Mouse (Mus musculus) hindbrain, embryonic 14.5 days (tissue): ENCODE data around the gene Fgr. TPM values are rescaled to one million over a fixed set of nuclear protein-coding genes. Genes with fewer than 3 reads are reported as not detected.
A peak's percentile ranks its signal among the peaks of the same experiment; 100 is the strongest.

ENCODE experiments used
- ATAC-seq: fragments of 200-750 bp; cut with Nextera tagmentation; 2 replicates; pipeline ENCODE4 v1.8.0; 2017; ENCODE audit warnings: moderate number of reproducible peaks, mild to moderate bottlenecking, moderate TSS enrichment, moderate library complexity; ENCODE audit not compliant: low FRiP score
- DNase-seq: peaks from one replicate; pipeline ENCODE4 v3.0.0-alpha.2; 2015; ENCODE audit warnings: low spot score
- H3K27ac ChIP-seq: fragments of 300-500 bp; sonication (generic); 2 replicates; pipeline ENCODE4 v1.5.1; 2014; ENCODE audit warnings: mild to moderate bottlenecking, moderate library complexity
- H3K27me3 ChIP-seq: fragments of 300-500 bp; sonication (generic); 2 replicates; pipeline ENCODE4 v1.6.1; 2014; ENCODE audit warnings: mild to moderate bottlenecking, low read length, mixed read lengths; ENCODE audit not compliant: control insufficient read depth, insufficient read depth
- H3K36me3 ChIP-seq: fragments of 300-500 bp; sonication (generic); replicated peaks from 2 replicates; pipeline ENCODE4 v1.6.1; 2014; ENCODE audit not compliant: control insufficient read depth, insufficient read depth
- H3K4me1 ChIP-seq: fragments of 300-500 bp; sonication (generic); replicated peaks from 2 replicates; pipeline ENCODE4 v1.6.1; 2014; ENCODE audit warnings: antibody characterized with exemption, low read length, mixed read lengths; ENCODE audit not compliant: control insufficient read depth, insufficient read depth
- H3K4me2 ChIP-seq: fragments of 300-500 bp; sonication (generic); replicated peaks from 2 replicates; pipeline ENCODE4 v1.6.1; 2014; ENCODE audit warnings: mild to moderate bottlenecking, moderate library complexity
- H3K4me3 ChIP-seq: fragments of 300-500 bp; sonication (generic); replicated peaks from 2 replicates; pipeline ENCODE4 v1.5.1; 2014; ENCODE audit warnings: mild to moderate bottlenecking, low read length
- H3K9ac ChIP-seq: fragments of 300-500 bp; sonication (generic); 2 replicates; pipeline ENCODE4 v1.6.1; 2014
- H3K9me3 ChIP-seq: fragments of 300-500 bp; sonication (generic); 2 replicates; pipeline ENCODE4 v1.6.1; 2016; ENCODE audit warnings: low read length; ENCODE audit not compliant: control insufficient read depth
- WGBS: fragments of 180-500 bp; shearing (Covaris S2); extraction: QIAGEN DNeasy Blood & Tissue Kit; methylation state at CpG from one replicate; pipeline ENCODE4 v1.1.7; 2014; 5-methylcytosine and 5-hydroxymethylcytosine counted together
- polyA plus RNA-seq: library from polyadenylated mRNA; unstranded; fragments of >200 nt; fragmentation: Nextera tagmentation; extraction: Ambion mirVana; gene quantifications from 2 replicates; pipeline ENCODE4 v1.2.1, GENCODE M21; 2014

Gene Fgr
- polyA plus RNA-seq, 1 experiment from 2014 or later = 0.17 TPM

DNA sequence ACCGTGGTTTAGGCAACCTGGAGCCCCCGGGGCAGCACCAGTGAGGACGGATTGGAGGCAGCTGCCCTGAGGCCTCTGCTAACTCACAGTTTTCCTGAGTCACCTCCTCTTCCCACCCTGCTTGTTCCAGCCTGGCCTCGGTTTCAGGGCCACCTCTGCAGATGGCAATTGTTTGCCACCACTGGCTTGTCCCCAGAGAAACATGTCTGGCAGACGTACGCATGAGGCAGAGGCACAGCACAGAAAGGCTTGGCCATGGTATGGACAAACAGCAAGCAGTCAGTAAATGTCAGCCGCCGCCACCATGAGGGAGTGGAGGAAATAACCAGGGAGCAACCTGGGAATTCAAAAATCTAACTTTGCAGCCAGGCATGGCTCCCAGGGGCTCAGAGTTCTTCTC lies 30.8 kb upstream of the Fgr start:
- DNase-seq (no peak), ATAC-seq (no peak)
- WGBS = 50% methylated on average over 8 of the region's 8 CpGs
- Histone ChIP-seq H3K4me1 (peaks cover 19% of the 10 kb centered on the region), H3K27ac (no peak overlapping the region), H3K4me3 (no peak overlapping the region), H3K27me3 (no peaks in the 10 kb centered on the region), H3K9me3 (no peaks in the 10 kb centered on the region), H3K4me2 (no peak overlapping the region), H3K36me3 (no peaks in the 10 kb centered on the region), H3K9ac (no peak overlapping the region)

DNA sequence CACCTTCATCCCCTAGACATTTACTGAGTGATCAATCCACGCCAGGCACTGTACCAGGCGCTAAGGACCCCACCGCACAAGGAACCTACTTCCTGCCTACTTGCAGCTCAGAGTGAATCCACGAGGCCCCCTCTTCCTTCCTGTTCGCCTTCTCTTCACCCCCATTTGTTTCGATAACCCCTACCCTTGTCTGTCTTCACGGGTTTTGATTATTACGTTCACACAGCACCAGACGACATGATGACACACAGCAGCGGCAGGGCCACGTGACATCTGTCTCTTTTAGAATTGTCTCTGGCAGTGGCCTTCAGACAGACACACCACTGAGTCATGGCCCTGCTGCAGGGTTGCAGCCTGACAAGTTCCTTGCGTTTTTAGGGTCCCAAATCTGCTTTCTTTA lies 29.8 kb upstream of the Fgr start:
- DNase-seq (no peak), ATAC-seq (no peak)
- H3K4me2 ChIP-seq = no peak overlapping the region
- H3K36me3 ChIP-seq = no peaks in the 10 kb centered on the region
- H3K4me1 ChIP-seq = peaks cover 11% of the 10 kb centered on the region
- no peak overlapping the region for H3K4me3 ChIP-seq
- no peaks in the 10 kb centered on the region for H3K27me3 ChIP-seq
- H3K27ac ChIP-seq = no peak overlapping the region
- H3K9me3 ChIP-seq = no peaks in the 10 kb centered on the region
- no peak overlapping the region for H3K9ac ChIP-seq
- WGBS = 77% methylated on average over 12 of the region's 12 CpGs

DNA sequence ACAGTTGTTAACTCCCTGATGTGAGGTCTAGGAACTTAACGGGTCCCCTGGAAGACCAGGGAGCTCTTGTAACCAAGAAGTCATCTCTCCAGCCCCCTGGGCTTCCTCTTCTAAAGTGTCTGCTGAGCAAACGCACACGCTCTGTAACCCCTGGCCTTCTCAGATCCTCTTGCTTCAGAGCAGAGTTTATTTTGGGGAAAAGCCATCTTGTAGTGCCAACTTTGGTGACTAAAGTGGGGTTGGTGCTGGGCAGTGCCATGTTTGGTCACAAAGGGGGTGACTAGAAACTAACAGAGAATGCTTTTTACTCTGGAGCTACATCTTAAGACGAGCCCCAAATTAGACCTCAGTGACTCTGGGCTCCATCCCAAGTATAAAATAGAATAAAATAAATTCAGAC lies 29.1 kb upstream of the Fgr start:
- no peaks in the 10 kb centered on the region for H3K27me3 ChIP-seq
- H3K4me2 ChIP-seq = no peak overlapping the region
- no peak overlapping the region for H3K4me3 ChIP-seq
- no peaks in the 10 kb centered on the region for H3K36me3 ChIP-seq
- H3K4me1 ChIP-seq = peaks cover 7% of the 10 kb centered on the region
- H3K9me3 ChIP-seq = no peaks in the 10 kb centered on the region
- no peak overlapping the region for H3K27ac ChIP-seq
- no peak overlapping the region for H3K9ac ChIP-seq
- ATAC-seq = no peak
- 83% methylated on average over 4 of the region's 4 CpGs for WGBS
- no peak for DNase-seq

DNA sequence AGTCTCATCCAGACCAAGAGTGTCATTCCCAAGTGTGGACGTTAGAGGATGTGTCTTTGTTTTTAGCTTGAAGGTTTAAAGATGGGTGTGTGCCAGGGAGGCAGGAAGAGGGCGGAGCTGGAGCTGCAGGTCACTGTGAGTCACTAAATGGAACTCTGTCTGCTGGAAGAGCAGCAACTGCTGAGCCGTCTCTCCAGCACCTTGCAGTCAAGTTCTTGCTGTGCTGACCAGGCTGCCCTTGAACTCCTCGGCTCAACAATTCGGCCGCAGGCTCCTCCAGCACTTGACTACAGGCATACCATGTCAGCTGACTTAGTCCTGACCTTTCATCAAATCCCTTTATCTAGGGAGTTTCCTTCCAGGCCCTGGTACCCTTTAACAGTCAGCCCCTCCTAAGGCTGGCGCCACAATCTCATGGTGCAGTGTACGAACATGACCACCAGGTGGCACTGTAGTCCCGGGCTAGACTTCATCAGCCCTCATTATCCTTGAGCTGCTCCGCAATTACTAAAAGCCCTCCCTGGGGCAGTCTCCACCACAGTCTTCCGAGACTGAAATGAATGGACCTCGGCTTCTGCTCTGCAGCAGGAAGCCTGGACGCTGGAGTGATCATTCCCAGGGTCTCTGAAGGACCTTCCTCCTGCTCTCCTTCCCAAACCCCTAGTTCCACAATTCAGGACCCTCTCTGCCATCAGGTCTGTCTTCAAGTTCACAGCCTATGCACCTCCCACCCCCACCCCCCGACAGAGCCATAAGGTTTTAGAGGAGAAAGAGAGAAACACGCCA lies 28.4 kb upstream of the Fgr start:
- Histone ChIP-seq H3K27me3 (no peaks in the 10 kb centered on the region), H3K4me2 (peak overlapping the region; percentile 46), H3K27ac (peak overlapping the region; percentile 74), H3K4me3 (no peak overlapping the region), H3K4me1 (peaks cover 7% of the 10 kb centered on the region), H3K9ac (peak overlapping the region; percentile 22; the same call in 1 of the 2 replicates), H3K36me3 (no peaks in the 10 kb centered on the region), H3K9me3 (no peaks in the 10 kb centered on the region)
- peak; percentile 95 for DNase-seq
- ATAC-seq = peak; percentile 83
- 9% methylated on average over 15 of the region's 15 CpGs for WGBS

DNA sequence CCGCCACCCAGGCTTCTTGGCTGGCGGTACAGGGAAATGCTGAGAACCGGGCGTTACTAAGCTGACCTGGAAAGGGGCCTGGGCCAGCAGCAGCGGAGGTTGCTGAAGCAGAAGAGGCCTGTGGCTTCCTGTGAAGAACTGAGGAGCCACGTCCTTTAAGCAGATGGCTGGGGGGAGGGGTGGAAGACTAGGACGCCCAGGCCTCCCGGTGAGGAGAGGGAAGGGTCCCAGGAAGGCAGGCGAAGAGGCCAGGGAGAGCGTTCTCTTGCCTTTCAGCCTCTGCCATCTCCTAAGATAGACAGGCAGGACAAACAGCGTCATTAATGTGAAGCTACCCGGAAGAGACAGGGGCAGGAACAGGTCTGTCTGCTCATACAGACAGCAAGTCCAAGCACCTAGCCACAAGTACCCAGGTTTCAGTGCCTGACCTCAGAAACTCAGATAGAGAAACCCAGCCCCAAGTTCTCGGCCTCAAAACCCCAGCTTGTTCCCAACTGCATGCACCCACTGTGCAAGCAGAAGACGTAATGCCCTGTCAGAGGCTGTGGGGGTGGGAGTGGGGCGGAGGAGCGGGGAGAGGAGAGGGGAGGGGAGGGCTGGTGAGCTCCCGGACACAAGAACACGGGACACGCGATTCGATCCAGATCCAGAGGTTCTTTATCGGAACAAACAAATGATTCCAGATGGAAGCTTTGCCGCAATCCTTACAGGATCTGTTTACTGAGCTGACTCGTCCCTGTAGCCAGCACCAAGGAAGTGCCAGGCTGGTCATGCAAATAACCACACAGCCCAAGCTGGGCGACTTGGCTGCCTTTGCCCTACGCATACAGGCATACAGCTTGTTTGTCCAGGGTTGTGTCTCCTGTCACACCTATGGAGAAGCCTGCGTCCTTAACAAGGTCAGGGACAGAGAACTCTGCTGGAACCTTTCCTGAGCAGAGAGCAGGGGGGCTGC lies 27.6 kb upstream of the Fgr start:
- peak overlapping the region; percentile 46 for H3K4me2 ChIP-seq
- H3K4me1 ChIP-seq = peaks cover 7% of the 10 kb centered on the region
- WGBS = 13% methylated on average over 26 of the region's 27 CpGs
- H3K9ac ChIP-seq = peak overlapping the region; percentile 22; the same call in 1 of the 2 replicates
- H3K36me3 ChIP-seq = no peaks in the 10 kb centered on the region
- ATAC-seq (peak; percentile 43), DNase-seq (peak; percentile 51)
- H3K4me3 ChIP-seq = no peak overlapping the region
- H3K27ac ChIP-seq = peak overlapping the region; percentile 74
- H3K9me3 ChIP-seq = no peaks in the 10 kb centered on the region
- H3K27me3 ChIP-seq = no peaks in the 10 kb centered on the region

DNA sequence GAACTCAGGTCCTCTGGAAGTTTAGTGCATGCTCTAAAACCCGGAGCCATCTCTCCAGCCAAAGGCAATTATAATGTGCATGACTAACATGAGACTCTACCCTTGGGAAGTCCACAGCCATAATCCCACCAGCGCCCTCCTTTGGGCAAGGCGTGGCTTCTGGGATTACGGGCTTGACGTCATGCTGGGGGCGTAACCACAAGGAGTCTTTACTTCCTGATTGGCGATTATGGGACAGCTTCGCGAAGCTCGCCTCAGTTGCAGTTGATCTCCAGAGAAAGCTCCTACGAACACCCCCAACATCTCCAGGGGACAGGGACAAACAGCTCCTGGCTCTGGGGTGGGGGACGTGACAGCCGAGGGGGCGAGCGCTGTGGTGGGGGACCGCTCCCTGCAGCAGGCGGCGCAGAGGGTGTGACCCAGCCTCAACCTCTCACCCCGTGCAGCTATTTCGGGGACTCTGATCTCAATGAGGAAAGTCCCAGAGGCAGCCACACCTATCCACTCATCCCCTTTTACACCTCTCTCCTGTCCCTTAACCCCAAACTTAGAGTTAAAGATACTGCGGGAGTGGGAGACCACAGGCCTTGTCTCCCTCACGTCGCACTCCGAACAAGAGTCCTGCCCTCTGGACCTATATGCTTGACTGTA lies 23.9 kb upstream of the Fgr start:
- Histone ChIP-seq H3K9me3 (no peaks in the 10 kb centered on the region), H3K4me2 (no peak overlapping the region; the same call in 1 of the 2 replicates), H3K4me3 (no peak overlapping the region), H3K27me3 (no peaks in the 10 kb centered on the region), H3K36me3 (no peaks in the 10 kb centered on the region), H3K27ac (no peak overlapping the region), H3K4me1 (peaks cover 7% of the 10 kb centered on the region), H3K9ac (no peak overlapping the region)
- ATAC-seq (no peak), DNase-seq (no peak)
- WGBS = 21% methylated on average over 24 of the region's 24 CpGs

DNA sequence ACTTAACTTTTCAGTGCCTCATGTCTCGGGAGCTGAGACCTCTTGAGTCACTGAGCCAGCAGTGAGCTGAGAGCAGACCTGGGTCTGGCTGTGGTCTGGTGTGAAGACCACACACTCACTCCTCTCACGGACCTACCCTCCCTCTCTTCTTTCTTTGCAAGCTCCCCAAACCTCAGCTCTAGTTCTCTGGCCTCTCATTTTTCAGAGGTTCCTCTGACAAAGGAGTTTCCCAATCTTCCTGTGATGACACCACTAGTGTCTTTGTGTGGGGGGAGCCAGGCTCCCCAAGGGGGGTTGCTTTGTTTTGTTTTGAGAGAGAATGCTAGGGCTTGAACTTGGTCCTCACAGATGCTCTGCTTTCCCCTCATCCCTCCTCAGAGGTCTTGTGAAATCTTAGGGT lies 22.9 kb upstream of the Fgr start:
- DNase-seq = no peak
- Histone ChIP-seq H3K36me3 (no peaks in the 10 kb centered on the region), H3K4me3 (no peak overlapping the region), H3K9me3 (no peaks in the 10 kb centered on the region), H3K4me2 (no peak overlapping the region), H3K27ac (no peak overlapping the region), H3K4me1 (peaks cover 3% of the 10 kb centered on the region), H3K9ac (no peak overlapping the region), H3K27me3 (no peaks in the 10 kb centered on the region)
- 65% methylated on average over 2 of the region's 2 CpGs for WGBS
- no peak for ATAC-seq

DNA sequence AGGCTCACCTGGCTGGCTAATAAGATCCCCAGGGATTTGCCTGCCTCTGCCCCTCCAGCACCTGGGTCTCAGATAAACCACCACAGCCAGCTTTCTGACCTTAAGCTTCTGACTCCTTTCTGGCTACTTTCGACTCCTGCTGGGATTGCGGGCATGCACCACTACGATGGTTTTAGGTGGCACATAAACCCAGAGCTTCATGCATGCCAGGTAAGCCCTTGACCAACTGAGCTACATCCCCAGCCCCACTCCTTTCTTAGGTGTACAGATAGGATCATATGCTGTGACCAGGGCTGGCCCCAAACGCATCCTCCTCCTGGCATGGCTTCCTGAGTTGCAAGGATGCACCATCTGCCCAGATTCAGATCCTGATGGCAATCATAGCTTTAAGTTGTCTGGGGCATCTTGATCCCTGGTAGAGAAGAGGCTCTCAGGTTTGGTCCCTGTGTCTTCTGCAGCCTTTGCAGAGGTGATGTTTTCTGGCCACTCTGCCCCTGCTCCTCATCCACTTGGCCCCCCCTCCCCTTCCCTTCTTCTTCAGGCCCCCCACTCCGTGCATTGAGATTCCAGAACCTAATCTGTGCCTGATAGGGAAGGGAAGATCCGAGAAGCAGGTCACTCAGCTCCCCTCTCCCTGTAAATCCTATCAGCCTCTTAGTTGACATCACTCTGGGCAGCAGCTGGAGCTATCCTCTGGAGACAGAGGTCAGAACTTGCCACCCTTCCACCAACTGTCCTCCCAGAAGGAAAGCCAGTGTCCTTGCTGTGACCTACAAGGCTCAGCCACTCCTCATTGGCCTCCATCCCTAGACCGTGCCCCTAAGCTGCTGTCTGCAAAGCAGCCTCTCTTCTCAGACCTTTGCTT lies 19.1 kb upstream of the Fgr start:
- Histone ChIP-seq H3K9me3 (no peaks in the 10 kb centered on the region), H3K27ac (no peak overlapping the region), H3K27me3 (no peaks in the 10 kb centered on the region), H3K9ac (no peak overlapping the region), H3K4me3 (no peak overlapping the region), H3K36me3 (no peaks in the 10 kb centered on the region), H3K4me1 (peaks cover 12% of the 10 kb centered on the region), H3K4me2 (no peak overlapping the region)
- DNase-seq = no peak
- ATAC-seq = no peak
- 71% methylated on average over 7 of the region's 7 CpGs for WGBS
